Mouse (Mus musculus): Measurements from ENCODE around the gene Klf4. TPM values are rescaled to one million over a fixed set of nuclear protein-coding genes. Genes with fewer than 3 reads are reported as not detected.

Gene Klf4
- total RNA-seq (2014; fragmentation: Nextera tagmentation) (14.6 and 15.8 TPM in 2 replicates), total RNA-seq (2017) (5.4 and 11.2 TPM in 2 replicates)

DNA sequence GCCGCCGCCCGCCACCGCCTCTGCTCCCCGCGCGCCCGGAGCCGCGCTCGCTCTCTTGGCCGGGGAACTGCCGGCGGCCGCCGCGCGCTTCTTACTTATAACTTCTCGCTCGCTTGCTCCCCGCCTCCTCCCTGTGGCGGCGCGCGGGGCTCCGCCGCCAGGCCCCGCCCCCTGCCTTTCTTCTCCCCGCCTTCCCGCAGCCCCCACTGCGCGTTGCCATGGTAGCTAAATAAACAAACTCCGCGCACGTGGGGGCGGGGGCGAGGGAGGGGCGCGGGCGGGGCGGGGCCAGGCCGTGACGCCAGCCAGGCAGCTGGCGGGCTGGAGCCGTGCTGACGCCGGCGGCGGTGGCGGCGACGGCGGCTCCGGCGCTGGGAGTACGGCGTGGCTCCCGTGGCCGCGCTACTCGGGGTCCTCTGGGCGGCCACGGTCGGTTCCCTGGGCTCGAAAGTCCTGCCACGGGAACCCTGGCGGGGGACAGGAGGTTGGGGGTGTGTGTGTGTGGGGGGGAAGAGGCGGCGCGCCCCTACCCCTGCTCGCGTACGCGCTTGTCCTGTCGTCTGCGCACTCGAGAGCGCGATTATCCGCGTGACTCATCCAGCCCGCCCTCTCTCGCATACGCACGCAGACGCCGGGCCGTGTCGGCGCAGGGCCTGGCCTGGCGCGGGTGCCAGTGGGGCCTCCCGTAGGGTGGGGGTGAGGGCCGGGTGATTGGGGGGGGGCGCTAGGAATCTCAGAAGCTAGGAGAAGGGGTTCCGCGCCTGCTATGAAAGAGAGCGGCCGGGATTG is at the start of gene Klf4:
Gene Klf4, minus strand, starts transcription at position 60 of the 789 bp plus-strand sequence.
- ATAC-seq (replicated peaks; ENCODE audit: poor library complexity, severe bottlenecking): peak; percentile 65

DNA sequence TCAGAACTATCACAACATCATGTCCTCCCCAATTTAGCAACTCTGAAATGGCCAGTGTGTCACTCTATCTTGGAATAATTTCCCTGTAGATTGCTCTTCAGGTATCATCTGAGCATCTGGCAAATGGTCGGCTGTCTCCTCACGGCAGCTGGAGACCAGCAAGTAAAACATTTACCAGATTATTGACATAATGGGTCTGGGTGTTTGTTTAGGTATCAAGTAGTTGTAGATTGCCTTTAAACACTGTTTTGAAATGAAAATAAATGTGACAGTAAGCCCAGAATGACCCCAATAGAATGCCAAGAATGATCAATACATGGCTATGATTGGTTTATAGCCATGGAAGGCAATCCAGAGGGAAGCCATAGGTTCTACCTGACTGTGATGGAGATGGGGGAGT is 39.2 kb upstream of the Klf4 start:
- ATAC-seq (replicated peaks; ENCODE audit: poor library complexity, severe bottlenecking): no peak

DNA sequence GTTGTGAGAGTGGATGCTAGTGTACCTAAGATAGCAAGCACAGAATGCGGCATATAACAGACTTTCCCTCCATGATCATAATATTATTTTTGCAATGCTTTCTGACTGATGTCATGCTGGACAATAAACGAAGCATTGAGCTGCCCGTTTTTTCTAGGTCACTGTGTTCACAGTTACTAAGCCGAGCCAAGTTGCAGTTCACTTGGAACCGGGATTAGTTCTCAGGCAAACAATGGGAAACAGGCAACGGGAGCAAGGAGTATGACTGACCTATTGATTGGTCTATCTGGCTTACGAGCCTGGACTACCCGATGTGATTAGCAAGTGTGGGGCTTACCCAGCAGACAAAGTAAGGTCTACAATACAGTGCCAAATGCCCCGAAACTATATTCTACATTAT is 35.7 kb upstream of the Klf4 start:
- no peak for ATAC-seq (replicated peaks; ENCODE audit: poor library complexity, severe bottlenecking)

GRCm38 (mm10) chr4:55567575-55567974 is 35.3 kb upstream of the Klf4 start:
- ATAC-seq (replicated peaks; ENCODE audit: poor library complexity, severe bottlenecking): no peak

- no peak for ATAC-seq (replicated peaks; ENCODE audit: poor library complexity, severe bottlenecking)
Observed at GRCm38 (mm10) chr4:55564317-55564716, 32.1 kb upstream of the Klf4 start.

- ATAC-seq (replicated peaks; ENCODE audit: poor library complexity, severe bottlenecking): no peak
Observed at GRCm38 (mm10) chr4:55563050-55563449, 30.8 kb upstream of the Klf4 start.

DNA sequence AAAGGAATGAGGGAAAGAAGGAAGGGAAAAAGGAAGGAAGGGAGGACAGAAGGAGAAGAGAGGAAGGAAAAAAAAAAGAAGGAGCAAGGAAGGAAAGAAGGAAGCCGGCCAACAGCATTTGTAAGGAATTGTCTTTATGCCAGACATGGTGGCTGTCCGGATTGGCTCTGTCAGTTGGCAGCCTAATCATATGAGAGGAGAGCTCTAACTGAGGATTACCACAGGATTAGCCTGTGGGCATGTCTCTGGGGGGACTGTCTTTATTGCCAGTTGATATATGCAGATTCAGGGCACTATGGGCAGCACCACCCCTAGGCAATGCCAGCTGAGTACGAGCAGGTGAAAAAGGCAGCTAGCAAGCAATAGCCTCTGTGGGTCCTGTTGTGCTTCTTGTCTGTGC is 29.8 kb upstream of the Klf4 start:
- ATAC-seq (replicated peaks; ENCODE audit: poor library complexity, severe bottlenecking): no peak

DNA sequence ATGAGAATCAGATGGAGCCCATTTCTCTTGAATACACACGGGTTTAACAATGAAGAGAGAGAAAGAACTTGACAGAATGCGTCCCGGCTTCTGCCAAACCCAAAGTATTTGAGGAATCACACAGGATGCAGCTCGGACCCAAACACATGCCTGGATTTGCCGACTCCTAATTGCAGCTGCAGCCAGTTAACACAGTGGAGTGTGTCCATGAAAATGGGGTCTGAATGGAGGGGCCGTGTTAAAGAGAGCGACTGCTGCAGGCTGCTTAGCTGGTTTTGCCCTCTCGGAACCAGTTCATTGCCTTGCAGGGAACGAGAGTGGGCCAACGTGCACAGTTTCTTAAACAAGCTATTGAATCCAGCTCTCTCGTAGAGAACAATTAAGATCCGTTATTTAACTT is 14.6 kb upstream of the Klf4 start:
- no peak for ATAC-seq (replicated peaks; ENCODE audit: poor library complexity, severe bottlenecking)

DNA sequence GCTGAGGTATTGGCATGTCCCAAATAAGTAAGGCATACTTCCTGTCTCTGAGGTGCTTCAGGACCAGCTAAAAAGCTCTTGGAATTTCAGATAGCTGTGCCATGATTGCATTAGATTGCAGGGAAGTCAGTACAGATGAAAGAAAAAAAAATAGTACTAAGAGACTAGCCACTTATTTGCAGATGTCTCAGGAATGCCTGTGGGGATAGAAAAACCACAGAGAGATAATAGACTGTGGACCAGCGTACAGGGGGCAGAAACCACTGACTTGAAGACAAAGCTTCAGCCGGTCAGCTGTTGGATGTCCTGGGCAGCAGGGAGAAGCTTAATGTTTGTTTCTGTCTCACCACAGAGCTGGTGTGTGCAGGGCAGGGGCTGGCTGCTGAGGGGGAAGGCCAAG is 10.5 kb upstream of the Klf4 start:
- ATAC-seq (replicated peaks; ENCODE audit: poor library complexity, severe bottlenecking): no peak

DNA sequence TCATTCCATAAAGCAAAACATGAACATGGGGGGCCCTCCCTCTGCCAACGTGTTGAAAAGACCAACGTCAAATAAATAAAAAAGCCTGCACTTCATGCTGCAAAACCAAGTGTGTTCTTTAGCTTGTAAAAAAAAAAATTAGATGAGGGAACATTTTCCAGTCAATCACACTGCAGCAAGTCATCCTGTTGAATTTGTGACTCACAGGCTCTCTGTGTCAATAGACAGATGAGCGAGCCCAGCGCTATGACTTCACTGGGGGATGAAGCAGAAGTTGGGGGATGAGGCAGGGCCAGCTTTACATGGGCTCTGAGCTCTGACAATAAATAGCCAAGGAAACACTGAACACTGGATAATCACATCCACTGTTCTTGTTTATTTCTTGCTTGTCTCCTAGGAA is 9.4 kb upstream of the Klf4 start:
- no peak for ATAC-seq (replicated peaks; ENCODE audit: poor library complexity, severe bottlenecking)

DNA sequence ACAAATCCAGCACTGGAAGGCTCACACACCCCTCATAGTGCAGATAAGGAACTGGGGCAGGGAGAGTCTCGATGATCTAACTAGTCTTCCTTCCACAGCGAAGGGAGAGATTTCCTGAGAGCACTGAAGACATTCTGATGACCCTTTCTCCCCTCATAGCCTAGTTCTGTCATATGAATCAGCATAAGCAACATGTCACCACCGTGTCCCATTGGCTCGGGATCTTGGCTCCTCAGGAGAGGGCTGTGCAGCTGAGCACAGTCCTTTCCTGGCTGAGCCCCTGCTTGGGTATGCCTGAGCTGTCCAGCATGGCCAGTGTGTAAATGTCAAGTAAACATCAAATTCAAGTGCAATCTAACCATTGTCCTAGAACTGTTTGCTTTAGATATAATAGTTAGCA is 9.0 kb upstream of the Klf4 start:
- ATAC-seq (replicated peaks; ENCODE audit: poor library complexity, severe bottlenecking): no peak

- ATAC-seq (replicated peaks; ENCODE audit: poor library complexity, severe bottlenecking): no peak
Observed at GRCm38 (mm10) chr4:55535012-55535411, 2.7 kb upstream of the Klf4 start.

DNA sequence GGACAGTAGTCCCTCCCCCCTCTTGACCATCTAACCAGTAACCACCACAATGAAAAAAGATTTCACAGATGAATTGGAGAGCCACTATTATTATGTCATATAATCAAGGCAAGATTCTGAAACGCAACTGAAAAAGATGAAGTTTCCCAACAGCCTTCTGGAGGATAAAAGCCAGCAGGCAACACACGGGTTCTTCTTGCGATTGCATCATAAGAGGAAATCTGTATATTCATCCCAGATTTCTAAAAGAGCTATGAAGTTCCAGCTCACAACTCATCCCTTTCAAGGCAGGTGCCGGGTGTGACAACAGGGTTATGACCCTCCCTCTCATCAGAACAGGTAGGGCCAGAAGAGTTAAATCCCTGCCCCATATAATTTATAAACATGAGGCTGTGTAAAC is 2.2 kb upstream of the Klf4 start:
- ATAC-seq (replicated peaks; ENCODE audit: poor library complexity, severe bottlenecking): peak; percentile 15

GRCm38 (mm10) chr4:55533803-55534254 is 1.6 kb upstream of the Klf4 start:
- no peak for ATAC-seq (replicated peaks; ENCODE audit: poor library complexity, severe bottlenecking)

GRCm38 (mm10) chr4:55533196-55533802 is 1.0 kb upstream of the Klf4 start:
- ATAC-seq (replicated peaks; ENCODE audit: poor library complexity, severe bottlenecking): no peak

DNA sequence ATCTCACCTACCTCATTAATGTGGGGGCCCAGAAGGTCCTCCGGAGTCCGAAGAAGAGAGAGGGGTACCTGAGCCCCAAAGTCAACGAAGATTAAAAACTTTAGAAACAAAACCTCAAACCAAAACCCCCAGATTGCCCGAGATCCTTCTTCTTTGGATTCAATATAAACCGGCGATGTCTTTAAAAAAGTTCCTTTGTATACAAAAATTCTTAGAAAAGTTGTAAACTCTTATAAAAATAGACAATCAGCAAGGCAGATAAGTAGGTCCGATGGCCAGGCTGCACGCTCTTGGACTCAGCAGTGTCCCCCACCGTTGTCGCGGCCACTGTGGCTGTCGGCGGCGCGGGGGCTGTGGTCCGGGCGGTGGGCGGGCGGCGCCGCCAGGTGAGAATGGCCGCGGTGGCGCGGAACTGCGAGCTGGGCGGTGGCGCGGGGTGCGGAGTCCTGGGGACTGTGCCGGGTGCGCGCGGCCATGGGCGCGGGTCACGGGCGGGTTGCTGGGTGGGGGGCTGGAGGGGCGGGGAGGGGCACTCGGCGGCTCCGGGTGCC is 335 bp downstream of the Klf4 start:
- ATAC-seq (replicated peaks; ENCODE audit: poor library complexity, severe bottlenecking): no peak

DNA sequence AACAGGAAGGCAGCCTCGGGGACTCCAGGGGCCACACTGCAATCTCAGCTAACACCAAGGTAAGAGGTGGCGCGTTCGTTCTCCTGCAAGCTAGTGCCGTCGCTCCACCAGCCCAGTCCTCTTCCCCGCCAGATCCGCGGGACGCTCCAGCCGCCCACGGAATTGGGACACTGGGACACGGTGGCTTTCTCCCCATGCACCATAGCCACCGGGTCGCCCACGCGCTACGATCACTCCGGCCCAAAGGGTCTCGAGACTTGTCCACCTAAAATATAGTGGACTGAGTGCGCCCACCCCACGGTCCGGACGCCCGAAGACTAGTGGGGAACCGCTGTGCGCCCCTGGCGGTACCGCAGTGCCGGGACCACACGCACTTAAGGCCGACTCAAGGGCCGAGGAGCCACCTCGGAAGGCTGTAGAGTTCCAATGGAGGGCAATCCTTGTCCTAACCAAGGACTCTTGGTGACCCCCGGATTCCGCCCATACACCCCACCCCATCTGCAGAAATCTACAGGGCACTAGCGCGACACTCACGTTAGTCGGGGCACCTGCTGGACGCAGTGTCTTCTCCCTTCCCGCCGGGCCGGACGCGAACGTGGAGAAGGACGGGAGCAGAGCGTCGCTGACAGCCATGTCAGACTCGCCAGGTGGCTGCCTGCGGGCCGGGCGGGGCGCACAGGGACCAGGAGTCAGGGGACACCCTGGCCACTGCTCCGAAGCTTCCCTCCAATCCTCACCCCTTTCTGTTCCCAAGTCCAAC is 990 bp downstream of the Klf4 start:
- ATAC-seq (replicated peaks; ENCODE audit: poor library complexity, severe bottlenecking): 0 out of 2 replicates have a peak, but pooled peaks have one; percentile 8

GRCm38 (mm10) chr4:55530731-55531095 is 1.6 kb downstream of the Klf4 start:
- ATAC-seq (replicated peaks; ENCODE audit: poor library complexity, severe bottlenecking): no peak

DNA sequence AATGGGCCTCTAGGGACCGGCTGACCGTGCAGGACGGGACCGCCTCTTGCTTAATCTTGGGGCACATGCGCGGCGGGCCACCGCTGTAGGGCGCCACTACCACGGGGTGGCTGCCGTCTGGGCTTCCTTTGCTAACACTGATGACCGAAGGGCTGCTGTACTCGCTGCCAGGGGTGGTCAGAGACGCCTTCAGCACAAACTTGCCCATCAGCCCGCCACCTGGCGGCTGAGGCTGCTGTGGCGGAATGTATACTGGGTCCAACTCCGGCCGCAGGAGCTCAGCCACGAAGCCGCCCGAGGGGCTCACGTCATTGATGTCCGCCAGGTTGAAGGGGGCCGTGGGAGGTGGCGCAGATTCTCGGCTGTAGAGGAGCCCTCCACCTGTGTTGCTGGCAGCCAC is 2.0 kb downstream of the Klf4 start:
- peak; percentile 54 for ATAC-seq (replicated peaks; ENCODE audit: poor library complexity, severe bottlenecking)

DNA sequence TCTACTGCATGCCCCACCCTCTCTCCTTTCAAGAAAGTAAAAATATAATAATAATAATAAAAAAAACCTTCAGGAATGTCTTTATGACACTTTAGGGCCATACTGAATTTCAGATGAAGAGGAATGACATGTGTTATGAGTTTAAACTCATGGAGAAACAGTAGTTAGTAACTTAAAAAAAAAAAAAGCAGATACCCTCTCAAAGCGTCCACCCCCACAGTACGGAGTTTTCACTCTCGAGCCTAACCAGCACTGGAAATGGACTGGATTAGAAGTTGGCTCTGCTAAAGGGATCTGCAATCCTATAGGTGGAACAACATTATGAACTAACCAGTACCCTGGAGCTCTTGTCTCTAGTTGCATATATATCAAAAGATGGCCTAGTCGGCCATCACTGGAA is 3.9 kb downstream of the Klf4 start:
- no peak for ATAC-seq (replicated peaks; ENCODE audit: poor library complexity, severe bottlenecking)

DNA sequence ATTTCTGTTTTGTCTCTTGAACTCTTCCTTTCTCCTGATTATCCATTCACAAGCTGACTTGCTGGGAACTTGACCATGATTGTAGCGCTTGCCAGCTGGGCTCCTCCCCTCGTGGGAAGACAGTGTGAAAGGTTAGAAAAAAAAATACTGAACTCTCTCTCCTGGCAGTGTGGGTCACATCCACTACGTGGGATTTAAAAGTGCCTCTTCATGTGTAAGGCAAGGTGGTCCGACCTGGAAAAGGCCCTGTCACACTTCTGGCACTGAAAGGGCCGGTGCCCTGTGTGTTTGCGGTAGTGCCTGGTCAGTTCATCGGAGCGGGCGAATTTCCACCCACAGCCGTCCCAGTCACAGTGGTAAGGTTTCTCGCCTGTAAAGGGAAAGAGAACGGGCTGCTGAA is 4.3 kb downstream of the Klf4 start:
- ATAC-seq (replicated peaks; ENCODE audit: poor library complexity, severe bottlenecking): no peak

Data from granulocyte monocyte progenitor cell, adult 5-6 weeks (primary cell).